Mouse (Mus musculus) mouse trophoblast stem cell (cell line): Measurements from ENCODE around the gene Apopt1.
"Not testable (repeated sequence)": the region's sequence is repeated elsewhere in the genome, so short reads cannot be mapped to it uniquely, and the experiment has no call there.

Experiments
- in situ Hi-C, 2 experiments: fragments of 300-500 bp; cut with MseI, MboI; formaldehyde crosslinking; loops; 2 replicates in 1 of 2; 3 replicates in 1 of 2; pipeline ENCODE4 v1.15.1; 2025

The Apopt1 gene

DNA sequence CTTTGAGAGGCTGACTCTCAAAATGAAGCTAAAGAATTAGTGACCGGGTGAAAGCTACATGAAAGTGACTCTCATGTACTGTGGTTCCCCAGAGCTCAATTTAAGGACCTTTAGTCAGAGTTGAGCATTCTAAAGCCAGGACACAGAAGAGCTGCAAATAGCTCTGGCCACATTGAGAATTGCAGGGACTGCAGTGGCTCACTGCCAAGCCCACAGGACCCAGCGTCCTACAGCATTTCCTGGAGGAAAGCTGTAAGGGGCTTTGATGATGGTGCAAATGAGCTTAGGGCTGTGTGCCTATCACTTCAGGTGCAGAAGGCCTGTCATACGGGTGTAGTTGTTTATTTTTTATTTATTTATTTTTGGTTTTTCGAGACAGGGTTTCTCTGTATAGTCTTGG, 4.9 kb upstream of the Apopt1 start:
- in situ Hi-C loops = no loop called here

DNA sequence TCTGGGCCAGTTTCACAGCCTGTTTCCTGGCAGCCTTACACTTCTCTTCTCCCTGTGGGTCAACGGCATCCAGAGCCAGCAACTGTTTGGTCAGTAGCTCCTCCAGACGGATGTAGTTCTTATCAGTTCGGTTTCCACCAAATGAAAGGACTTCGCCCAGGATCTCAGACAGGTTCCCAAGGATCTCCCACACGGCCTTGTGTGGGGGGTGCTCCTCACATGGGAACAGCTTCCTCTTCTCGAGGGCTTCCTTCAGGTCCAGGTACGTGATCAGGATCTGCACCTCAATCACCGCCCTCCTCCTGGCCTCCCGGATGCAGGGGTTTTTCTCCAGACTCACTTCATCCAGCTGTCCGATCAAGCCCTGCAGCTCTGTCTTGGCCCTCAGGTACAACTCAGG, 3.0 kb upstream of the Apopt1 start:
- in situ Hi-C loops = no loop called here

DNA sequence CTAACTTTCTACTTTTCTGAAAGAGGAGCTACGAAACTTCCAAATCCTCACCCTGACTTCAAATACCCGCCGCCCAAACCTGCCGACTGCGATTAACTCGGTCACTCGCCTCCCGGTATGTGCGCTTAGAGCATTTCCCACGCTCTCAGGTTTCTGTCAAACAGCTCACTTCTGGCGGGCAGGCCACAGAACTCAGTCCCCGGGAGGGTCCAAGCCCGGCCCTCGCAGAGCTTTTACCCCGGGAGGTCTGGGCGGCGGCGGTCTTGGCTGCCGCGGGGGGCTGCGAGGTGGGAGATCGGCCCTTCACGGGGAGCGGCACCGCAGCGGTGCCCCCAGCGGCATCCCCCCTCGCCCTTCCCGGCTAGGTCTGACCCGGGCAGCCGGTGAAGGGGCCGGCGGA, 585 bp upstream of the Apopt1 start:
- in situ Hi-C loops = no loop called here

DNA sequence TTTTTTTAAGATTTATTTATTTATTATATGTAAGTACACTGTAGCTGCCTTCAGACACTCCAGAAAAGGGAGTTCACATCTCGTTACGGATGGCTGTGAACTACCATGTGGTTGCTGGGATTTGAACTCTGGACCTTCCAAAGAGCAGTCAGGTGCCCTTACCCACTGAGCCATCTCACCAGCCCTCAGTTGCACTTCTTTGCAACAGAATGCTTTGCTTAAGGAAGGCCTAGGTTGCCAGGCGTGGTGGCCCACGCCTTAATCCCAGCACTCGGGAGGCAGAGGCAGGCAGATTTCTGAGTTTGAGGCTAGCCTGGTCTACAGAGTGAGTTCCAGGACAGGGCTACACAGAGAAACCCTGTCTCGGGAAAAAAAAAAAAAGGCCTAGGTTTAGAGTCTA, 819 bp downstream of the Apopt1 start:
- in situ Hi-C loops = not testable (repeated sequence)

DNA sequence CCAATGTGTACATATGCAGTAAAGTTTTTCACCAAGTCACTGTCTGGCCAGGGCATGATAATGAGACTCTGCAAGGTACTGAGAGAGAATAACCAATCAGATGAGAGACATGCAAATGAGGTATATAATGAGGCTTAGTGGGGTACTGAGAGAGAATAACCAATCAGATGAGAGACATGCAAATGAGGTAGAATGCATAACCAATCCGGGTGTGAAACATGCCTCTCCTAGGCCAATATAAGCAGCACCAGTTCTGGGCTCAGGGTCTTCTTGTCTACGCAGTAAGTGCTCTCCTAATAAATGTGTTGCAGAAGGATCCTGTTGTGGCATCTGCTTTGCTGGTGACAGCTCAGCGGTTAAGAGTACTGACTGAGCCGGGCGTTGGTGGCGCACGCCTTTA, 3.4 kb downstream of the Apopt1 start:
- in situ Hi-C loops = no loop called here

DNA sequence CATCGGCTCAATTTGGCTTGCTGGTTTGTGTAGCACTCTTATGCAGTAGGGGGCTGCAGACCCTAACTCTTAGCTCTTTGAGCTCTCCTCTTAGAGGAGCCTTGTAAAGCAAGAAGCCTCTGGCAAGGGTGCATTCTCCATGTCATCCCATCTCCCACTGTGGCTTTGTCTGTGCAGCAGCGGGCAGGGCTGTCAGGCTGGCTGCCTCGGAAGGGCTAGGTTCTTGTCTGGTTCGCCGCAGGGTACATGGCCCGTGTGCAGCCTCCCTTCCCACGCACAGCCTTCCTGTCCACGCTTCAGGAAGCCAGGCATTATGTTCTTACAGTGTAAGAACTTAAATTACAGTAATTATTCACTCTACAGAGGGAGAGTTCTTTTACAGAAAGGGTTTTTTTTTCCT, 5.6 kb downstream of the Apopt1 start:
- in situ Hi-C loops = no loop called here

DNA sequence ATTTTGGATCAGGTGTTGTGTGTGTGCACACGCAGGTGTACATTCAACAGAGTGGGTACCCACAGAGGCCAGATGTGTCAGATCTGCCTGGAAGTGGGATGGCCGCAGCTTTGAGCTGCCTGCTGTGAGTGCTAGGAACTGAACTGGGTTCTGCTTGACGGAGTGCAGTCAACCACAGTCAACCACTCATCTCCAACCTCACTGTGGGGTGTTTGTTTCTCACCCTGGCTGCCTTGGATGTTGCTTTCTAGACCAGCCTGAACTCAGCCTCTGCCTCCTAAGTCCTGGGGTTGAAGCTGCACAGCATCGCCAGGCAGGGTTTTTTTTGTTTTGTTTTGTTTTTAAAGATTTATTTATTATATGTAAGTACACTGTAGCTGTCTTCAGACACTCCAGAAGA, 7.2 kb downstream of the Apopt1 start:
- in situ Hi-C loops = no loop called here

DNA sequence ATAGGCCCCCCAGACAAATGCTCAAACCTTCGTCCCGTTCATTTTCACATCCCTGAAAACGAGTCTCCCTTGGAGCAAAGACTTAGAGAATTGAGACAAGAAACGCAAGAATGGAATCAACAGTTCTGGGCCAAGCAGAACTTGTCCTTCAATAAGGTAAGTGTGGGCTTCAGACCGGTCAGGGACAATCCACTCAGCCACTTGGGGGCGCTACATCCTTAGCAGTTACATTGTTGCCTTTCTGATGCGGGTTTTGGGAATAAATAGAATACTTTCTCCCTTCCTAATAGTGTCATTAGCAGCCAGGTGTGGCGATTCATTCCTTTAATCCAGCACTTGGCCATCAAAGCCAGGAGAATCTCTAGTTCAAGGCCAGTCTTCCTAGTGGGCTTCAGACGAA, 9.6 kb downstream of the Apopt1 start:
- in situ Hi-C loops = no loop called here

DNA sequence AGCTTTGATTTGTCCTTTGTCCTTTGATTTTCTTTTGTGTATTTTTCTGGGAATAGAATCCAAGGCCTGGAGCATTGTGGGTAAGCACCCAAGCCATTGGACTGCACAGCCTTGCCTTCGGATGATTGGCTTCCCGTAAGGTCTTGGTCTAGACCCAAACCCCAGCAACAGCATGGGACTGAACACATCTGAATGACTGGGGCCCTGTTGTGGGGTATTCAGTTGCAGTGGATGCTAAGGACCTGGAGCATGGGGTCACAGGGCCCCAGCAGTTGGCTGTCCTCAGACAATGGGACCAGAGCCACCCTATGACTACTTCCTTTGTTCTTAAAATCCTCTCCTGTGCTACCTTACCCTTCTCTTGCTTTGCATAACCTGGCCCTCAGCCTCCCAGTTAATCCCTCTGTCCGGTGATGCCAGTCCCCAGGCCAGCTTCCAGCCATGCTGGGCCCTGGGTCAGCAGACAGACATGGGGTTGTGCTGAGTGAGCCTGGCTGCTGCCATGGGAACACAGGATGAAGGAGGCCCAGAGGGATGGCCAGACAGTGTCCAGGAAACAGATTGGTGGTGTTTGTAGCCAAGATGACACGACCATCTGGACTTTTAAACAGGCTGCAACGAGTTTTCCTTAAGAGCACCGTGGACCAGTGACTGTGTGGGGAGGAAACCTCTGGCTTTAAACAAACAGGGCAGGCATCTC, 11.7 kb downstream of the Apopt1 start:
- in situ Hi-C loops = no loop called here

DNA sequence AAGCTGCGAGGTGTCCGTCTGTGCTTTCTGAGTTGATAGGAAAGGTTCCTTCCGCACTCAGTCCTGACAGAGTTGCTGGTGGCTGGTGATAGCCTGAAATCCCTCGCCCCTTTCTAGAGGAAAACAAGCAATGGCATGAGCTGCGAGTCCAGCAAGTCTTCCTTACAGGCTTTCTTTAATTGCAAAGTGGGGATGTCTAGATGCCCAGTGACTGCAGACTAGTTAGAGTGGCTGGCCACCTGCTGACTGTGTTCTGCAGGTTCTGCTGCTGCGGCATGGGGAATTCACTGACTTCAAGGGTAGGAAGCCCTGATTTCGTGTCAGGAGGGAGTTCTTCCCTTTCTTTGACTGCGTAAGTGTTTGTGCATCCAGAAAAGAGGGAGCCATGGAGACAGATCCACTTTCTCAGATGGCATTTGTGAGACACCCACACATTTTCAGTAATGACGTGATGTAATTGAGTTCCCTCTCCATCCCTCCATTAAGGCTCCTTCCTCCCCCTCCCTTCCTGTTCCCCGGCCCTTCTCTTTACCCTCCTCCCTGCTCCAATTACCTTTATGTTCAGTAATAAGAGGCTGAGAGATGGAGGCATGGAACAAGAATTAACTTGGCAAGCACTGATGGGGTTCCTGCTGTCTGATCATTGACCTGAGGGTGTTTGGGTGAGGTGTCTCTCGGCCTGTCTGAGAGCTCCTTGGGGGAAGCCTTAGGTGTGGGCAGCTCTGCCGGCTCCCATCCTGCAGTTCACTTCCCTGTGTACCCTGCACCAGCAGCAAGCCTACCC, 12.5 kb downstream of the Apopt1 start:
- in situ Hi-C loops = no loop called here

DNA sequence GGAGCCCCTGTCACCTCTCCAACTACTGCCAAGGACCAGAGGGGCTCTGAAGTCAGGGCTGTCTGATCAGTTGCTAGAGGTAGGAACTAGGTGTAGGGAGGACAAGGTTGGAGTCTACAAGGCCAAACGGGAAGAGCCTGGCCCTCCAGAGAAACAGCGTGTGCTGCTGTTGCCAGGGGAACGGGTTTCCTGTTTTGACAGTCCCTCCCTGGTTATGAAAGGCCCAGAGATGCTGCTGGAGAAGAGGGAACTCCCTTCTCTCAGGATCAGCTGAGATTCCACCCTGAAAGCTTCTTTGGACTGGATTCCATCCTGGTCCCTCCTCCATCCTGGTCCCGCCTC, 13.0 kb downstream of the Apopt1 start:
- in situ Hi-C loops = no loop called here

DNA sequence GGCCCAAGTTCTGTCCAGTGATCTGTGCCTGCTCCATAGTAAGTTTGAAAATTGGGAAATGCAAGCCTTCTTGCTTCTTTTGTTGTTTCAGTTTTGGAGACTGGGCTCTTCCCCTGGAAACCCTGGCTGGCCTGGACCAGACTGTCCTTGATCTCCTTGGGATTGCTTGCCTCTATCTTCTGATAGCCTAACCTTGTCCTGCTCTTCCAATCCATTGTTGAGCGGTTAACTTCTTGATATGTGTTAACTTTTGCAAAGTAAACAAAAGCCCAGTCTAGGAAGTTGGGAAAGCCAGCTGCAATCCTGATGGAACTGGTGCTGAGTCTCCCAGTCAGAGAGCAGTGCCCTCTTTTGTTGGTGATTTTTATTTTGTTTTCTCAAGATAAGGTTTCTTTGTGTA, 14.9 kb downstream of the Apopt1 start:
- in situ Hi-C loops = no loop called here

DNA sequence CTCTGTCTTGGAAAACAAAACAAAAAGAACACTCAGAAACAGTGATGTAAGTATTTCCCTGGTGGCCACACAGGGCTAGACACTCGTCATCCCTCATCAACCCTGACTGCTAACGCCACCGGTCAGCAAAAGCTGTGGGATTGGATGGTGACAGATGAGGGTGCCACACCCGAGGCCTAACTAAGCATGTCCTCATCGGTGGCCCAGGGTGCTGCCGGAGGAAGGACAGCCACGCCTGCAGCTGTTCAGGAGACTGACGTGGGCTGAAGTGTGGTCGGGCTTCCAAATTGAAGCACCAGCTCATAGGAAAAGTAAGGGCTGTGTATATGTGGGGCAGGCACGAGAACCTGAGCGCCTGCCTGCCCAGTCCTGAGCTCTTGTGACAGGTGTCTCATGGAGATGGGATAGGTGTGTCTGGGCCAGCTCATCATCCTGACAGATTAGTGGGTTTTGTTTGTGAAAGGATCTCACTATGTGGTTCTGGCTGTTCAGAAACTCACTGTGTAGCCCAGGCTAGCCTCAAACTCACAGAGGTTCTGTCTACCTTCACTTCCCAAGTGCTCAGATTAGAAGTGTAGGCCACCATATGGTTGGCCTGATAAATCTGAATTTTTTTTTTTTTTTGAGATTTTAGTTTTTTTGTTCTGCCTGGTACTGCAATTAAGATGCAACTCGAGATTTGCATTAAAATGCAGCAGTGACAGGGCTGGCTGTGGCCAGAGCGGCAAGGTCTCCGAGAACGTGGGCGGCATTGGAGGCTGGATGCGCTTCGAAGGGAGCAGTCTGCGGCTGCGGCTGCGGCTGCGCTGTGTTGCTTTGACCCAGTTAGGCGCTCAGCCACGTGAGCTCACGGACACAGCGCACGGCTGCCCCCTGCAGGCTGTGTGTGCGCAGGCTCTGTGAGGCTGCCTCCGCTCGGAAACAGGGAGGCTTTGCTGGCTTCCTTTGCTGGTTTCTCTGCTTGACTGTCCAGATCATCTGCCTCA, 19.1 kb downstream of the Apopt1 start:
- in situ Hi-C loops = no loop called here

DNA sequence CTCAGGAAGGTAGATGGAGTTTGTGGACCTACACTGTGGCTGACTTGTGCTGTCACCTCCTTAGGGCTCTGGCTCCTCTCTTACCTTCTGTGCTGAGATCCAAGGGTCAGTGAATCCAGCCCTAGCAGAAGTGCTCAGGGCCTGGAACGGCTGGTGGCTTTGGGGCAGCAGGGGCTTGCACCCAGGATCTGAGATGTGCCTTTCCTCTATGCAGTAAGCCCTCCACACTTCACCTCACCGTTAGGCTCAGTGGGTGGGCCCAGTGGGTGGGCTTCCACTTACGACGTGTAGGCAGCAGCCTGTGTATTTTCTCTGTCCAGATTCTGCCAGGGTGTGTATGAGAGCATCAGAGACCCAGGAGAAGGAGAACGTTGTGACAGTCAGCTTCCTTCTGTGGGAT, 19.9 kb downstream of the Apopt1 start:
- in situ Hi-C loops = no loop called here

DNA sequence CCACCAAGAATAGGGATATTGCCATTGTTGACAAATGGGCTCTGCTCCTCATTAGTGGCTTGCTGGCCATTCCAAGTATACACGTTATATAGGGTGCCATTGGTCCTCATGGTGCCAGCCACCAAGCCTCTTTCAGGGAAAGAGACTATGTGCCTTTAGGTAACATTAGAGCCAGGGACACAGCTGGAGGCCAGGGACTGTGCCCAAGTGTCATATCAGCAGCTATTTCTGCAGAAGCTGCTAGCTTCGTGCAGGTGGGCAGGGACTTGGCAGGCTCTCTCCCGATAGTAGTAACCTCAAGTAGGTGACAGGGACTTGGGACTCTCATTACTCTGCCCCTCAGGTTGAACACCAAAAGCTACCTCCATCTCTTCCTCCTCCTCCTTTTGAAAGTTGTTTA, 21.9 kb downstream of the Apopt1 start:
- in situ Hi-C loops = no loop called here

DNA sequence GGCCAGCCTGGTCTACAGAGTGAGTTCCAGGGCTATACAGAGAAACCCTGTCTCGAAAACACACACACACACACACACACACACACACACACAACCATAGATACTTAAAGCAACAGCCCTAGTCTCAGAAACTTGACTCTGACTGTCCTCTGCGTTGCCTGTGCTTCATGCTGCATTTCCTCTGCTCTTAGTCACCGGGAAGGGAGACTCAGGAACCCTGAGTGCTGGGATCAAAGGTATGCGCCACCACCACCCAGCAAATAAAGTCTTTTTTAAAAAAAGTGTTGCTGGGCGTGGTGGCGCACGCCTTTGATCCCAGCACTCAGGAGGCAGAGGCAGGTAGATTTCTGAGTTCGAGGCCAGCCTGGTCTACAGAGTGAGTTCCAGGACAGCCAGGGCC, 23.6 kb downstream of the Apopt1 start:
- in situ Hi-C loops = not testable (repeated sequence)

DNA sequence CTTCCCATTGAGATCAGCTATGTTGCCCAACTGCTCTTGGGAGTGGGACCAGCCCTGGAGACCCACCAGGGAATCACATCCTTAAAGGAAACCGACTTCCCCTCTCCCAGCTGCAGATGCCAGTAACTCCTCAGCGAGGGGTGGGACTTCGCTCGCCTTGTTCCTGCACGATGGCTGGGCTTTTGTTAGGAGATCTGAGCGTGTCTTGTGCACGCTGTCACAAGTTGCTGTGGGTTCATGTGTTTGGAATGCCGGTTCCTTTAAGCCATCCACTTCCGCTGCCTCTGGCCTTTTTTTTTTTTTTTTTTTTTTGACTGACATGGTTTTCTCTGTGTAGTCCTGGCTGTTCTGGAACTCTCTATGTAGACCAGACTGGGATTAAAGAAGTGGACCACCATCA, 24.3 kb downstream of the Apopt1 start:
- in situ Hi-C loops = no loop called here

DNA sequence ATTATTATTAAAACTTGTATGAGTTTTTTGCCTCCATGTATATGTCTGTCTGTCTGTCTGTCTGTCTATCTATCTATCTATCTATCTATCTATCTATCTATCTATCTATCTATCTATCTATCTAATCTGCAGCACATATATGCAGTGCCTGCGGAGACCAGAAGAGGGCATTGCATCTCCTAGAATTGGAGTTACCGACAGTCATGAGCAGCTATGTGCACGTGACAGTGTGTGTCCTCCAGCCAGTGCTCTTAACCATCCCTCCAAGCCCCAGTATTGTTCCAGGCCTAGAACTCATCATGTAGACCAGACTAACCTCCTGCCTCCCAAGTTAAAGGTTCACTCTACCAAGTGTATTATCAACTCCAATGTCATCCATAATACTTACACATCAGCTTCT, 25.7 kb downstream of the Apopt1 start:
- in situ Hi-C loops = no loop called here

DNA sequence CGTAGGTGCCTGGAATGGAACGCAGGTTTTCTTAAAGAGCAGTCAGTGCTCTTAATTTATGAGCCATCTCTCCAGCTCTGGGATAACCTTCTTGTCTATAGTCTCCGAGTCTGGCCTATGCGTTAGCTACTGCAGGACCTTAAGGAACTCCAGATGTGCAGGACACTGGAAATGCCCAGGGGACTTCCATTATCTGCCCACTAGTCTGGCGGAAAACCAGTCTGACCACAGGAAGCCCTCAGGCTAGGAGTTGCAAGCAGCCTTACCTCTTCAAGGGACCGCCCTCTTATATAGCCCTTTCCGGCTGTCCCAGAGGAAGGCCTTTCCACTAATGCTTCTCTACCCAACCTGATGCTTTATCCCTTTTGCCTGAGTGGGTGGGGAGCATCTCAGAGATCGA, 28.3 kb downstream of the Apopt1 start:
- in situ Hi-C loops = no loop called here

DNA sequence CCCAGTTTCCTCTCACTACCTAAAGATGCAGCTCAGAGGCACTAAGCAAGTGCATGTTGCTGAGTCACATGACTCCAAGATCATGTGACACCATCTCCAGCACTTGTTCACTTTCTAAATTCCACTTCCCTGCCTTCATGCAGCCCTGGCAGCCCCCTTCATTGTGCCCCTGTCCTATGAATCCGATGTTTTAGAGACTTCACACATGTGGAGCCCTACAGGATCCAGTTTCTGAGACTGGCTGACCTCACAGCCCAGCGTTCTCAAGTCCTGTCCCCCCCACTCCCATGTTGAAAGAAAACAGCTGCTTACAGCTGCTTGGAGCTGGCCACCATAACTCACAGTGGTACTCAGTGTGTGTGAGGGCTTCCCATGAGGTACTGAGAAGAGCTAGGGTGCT, 30.4 kb downstream of the Apopt1 start:
- in situ Hi-C loops = no loop called here

DNA sequence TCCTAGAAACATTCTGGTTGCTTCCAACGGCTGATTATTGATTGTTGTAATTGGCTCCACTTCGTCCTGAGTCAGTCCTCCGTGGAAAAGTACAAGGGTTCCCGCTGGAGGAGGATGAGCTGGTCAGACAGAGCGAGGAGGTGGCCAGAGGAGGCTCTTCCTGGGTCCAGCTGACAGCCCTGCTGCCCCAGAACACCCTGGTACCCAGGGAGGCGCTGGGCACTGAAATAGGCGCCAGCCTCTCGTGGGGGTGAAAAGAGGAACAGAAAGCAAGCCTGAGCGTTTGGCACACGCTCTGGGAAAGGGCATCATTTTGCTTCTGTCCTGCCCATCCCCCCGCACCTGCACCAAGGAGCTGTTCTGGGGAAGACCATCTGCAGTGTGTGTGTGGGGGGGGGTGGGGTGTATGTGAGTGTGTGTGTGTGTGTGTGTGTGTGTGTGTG, 30.9 kb downstream of the Apopt1 start:
- in situ Hi-C loops = no loop called here

DNA sequence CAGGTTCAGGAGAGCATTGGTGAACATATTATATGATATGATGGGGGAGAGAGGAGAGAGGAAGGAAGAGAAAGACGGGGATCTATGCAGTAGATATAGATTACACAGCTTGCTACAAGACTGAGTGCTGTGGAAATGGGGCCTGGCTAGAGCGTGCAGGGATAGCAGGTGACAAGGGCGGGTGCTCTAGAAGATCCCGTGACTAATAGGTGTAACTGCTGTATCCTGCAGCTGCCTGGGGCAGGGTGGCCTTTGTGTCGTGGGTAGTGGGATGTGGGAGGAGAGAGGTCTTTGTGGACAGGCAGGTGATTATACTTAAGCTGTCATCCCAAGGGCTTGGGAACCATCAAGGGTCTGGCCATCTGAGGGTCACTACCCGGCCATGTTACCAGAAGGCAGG, 32.2 kb downstream of the Apopt1 start:
- in situ Hi-C loops = no loop called here
